Mouse (Mus musculus): ENCODE results near the gene Dao. TPM values are rescaled to one million over a fixed set of nuclear protein-coding genes. Genes with fewer than 3 reads are reported as not detected.
A peak's percentile ranks its signal among the peaks of the same experiment; 100 is the strongest.

Gene Dao
- total RNA-seq, 1 experiment, result 0.18 TPM

DNA sequence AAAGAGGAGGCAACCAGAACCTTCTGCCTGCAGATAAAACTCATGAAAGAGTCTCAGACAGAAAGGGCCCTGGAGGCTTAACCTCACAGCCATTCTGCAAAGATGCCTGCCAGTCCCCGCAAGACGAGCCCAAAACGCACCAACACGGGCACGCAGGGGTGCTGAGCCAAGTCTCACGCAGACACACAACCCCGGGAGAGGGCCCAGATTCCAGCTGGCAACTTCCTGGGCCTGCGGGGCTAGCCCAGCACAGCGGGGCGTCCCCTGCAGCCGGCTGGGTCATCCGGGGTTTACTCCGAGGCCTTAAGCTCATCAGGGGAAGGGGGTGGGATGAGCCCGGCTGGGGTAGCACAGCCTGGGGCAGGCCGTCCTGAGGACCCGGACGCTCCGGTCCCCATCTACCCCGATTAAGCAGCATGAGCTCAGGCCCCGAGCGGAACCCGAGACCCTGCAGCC, 10.4 kb upstream of the Dao start:
- peak overlapping the region; percentile 81 to 97 for H3K4me3 ChIP-seq (ENCODE audit: insufficient read depth in 1 of 2, low read depth in 1 of 2, low read length in 2 of 2, poor library complexity in 1 of 2, severe bottlenecking in 1 of 2)
- peak overlapping the region; percentile 91 for H3K9ac ChIP-seq (ENCODE audit: insufficient read depth, low read depth, low read length, poor library complexity, severe bottlenecking)
- no peak for DNase-seq (ENCODE audit: low read depth, low spot score)
- peak overlapping the region; percentile 41; the same call in 1 of the 2 replicates for H3K27ac ChIP-seq (ENCODE audit: insufficient read depth, low read depth, low read length, poor library complexity, severe bottlenecking)
- H3K36me3 ChIP-seq (ENCODE audit: control insufficient read depth, insufficient read depth, low read length, poor library complexity, severe bottlenecking), result peaks cover 2% of the 10 kb centered on the region; the same call in 1 of the 2 replicates
- TF ChIP-seq HCFC1 (IDR thresholded peaks at IDR 0.05; ENCODE audit: borderline replicate concordance, insufficient read depth, low read length) (no peak), ZNF384 (IDR thresholded peaks at IDR 0.05; ENCODE audit: low read depth, low read length) (no peak), CHD2 (IDR thresholded peaks at IDR 0.05; ENCODE audit: low read depth, low read length) (no peak), ZC3H11A (IDR thresholded peaks at IDR 0.05; ENCODE audit: borderline replicate concordance, low read depth, low read length) (no peak)
- H3K4me1 ChIP-seq (ENCODE audit: control insufficient read depth in 2 of 2, insufficient read depth in 2 of 2, low read length in 2 of 2, poor library complexity in 1 of 2), result peaks cover 5 to 14% of the 10 kb centered on the region in 2 experiments; a peak in 2 of 4 replicates
- no peaks in the 10 kb centered on the region for H3K9me3 ChIP-seq (ENCODE audit: control insufficient read depth, insufficient read depth, low read depth, low read length)
- in situ Hi-C loops (cut with MboI; ENCODE audit: low sequenced_read_pairs in 2 of 2, unreplicated experiment in 2 of 2), result no loop called here

DNA sequence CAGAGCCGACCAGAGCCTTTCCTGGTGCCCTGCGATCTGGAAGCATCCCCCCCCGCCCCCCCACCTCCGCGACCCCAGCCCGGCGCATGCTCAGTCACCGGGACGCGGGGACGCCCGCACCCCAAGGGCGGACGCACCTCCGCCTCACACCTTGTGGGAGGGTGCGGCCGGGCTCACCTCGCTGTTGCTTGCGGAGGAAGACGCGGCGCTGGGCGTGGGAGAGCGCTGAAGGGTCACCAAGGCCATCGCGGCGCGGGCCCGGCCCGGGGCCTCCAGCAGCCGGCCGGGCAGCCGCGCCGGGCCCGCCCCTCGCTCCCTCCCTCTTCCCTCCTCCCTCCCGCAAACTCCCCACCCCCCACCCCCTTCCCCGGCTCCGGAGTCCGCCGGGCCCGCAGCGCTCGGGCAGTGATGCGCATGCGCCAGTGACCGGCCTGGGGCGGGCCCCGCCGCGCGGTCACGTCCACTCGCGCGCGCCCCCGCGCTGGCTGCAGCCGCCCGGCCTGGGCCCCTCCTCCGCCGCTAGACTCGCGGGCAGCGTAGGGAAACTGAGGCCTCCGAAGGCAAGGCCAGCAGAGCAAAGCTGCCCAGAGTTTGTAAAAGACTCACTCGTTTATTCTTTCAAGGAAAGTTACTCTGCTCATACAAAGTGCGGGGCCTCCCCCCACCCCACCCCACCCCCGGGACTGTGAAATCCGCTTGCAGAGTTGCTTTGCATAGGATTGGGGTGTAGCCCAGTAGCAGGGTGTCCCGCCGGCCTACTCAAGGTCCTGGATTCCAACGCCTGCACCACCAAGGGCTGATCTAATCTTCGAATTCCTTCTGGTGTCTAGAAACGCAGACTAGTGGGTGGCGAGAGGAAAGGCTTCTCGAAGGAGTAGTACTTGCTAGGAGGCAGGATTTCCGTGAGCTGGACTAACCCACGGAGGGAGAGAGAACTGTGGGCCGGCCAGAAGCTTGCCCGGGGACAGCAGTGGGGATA, 9.7 kb upstream of the Dao start, which contains the start of gene Ssh1:
Gene Ssh1, minus strand, starts transcription at position 408 of the 979 bp plus-strand sequence.
- H3K27ac ChIP-seq (ENCODE audit: insufficient read depth, low read depth, low read length, poor library complexity, severe bottlenecking), result peak within 1 kb of the TSS; percentile 72; the same call in 1 of the 2 replicates
- H3K4me1 ChIP-seq (ENCODE audit: control insufficient read depth in 2 of 2, insufficient read depth in 2 of 2, low read length in 2 of 2, poor library complexity in 1 of 2), result peaks cover 5 to 14% of the 10 kb centered on the region in 2 experiments; a peak in 2 of 4 replicates
- H3K9me3 ChIP-seq (ENCODE audit: control insufficient read depth, insufficient read depth, low read depth, low read length), result no peaks in the 10 kb centered on the region
- no peak for TF ChIP-seq ZC3H11A (IDR thresholded peaks at IDR 0.05; ENCODE audit: borderline replicate concordance, low read depth, low read length)
- no peak for TF ChIP-seq MAFK (IDR thresholded peaks at IDR 0.05; ENCODE audit: insufficient read depth, low read depth, low read length)
- no peak for TF ChIP-seq ZNF384 (IDR thresholded peaks at IDR 0.05; ENCODE audit: low read depth, low read length)
- peak within 1 kb of the TSS; percentile 91 for H3K9ac ChIP-seq (ENCODE audit: insufficient read depth, low read depth, low read length, poor library complexity, severe bottlenecking)
- in situ Hi-C loops (cut with MboI; ENCODE audit: low sequenced_read_pairs in 2 of 2, unreplicated experiment in 2 of 2), result no loop called here
- H3K36me3 ChIP-seq (ENCODE audit: control insufficient read depth, insufficient read depth, low read length, poor library complexity, severe bottlenecking), result peaks cover 2% of the 10 kb centered on the region; the same call in 1 of the 2 replicates
- DNase-seq (ENCODE audit: low read depth, low spot score), result peak; percentile 68
- H3K4me3 ChIP-seq (ENCODE audit: insufficient read depth in 1 of 2, low read depth in 1 of 2, low read length in 2 of 2, poor library complexity in 1 of 2, severe bottlenecking in 1 of 2), result peak within 1 kb of the TSS; percentile 81 to 97

DNA sequence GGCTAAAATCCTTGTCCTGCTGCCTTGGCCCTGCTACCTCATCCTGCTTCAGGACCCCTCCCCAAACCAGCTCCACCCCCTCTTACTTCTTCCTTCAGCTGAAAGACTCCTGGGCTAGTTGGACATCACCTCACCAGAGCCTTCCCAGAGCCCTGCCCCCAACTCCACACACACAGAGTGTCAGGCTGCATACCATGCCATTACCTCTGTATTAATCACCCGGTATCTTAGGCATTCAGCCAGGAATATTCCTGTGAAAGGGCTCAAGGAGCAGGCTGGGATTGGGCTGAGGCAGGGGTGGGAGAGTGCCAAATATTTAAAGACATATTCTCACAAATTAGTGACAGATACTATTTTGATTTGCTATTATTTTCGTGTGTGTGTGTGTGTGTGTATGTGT, 7.0 kb upstream of the Dao start:
- TF ChIP-seq ZC3H11A (IDR thresholded peaks at IDR 0.05; ENCODE audit: borderline replicate concordance, low read depth, low read length), result no peak
- no peak for TF ChIP-seq ZNF384 (IDR thresholded peaks at IDR 0.05; ENCODE audit: low read depth, low read length)
- no peak for TF ChIP-seq MAFK (IDR thresholded peaks at IDR 0.05; ENCODE audit: insufficient read depth, low read depth, low read length)
- no peak for TF ChIP-seq HCFC1 (IDR thresholded peaks at IDR 0.05; ENCODE audit: borderline replicate concordance, insufficient read depth, low read length)
- TF ChIP-seq CHD2 (IDR thresholded peaks at IDR 0.05; ENCODE audit: low read depth, low read length), result no peak
- no peak for DNase-seq (ENCODE audit: low read depth, low spot score)
- Histone ChIP-seq H3K9ac (ENCODE audit: insufficient read depth, low read depth, low read length, poor library complexity, severe bottlenecking) (no peak overlapping the region), H3K36me3 (ENCODE audit: control insufficient read depth, insufficient read depth, low read length, poor library complexity, severe bottlenecking) (no peaks in the 10 kb centered on the region), H3K4me1 (ENCODE audit: control insufficient read depth in 2 of 2, insufficient read depth in 2 of 2, low read length in 2 of 2, poor library complexity in 1 of 2) (peaks cover 4 to 8% of the 10 kb centered on the region in 2 experiments; a peak in 2 of 4 replicates), H3K9me3 (ENCODE audit: control insufficient read depth, insufficient read depth, low read depth, low read length) (no peaks in the 10 kb centered on the region), H3K27ac (ENCODE audit: insufficient read depth, low read depth, low read length, poor library complexity, severe bottlenecking) (no peak overlapping the region), H3K4me3 (ENCODE audit: insufficient read depth in 1 of 2, low read depth in 1 of 2, low read length in 2 of 2, poor library complexity in 1 of 2, severe bottlenecking in 1 of 2) (no peak overlapping the region)
- in situ Hi-C loops (cut with MboI; ENCODE audit: low sequenced_read_pairs in 2 of 2, unreplicated experiment in 2 of 2), result no loop called here

DNA sequence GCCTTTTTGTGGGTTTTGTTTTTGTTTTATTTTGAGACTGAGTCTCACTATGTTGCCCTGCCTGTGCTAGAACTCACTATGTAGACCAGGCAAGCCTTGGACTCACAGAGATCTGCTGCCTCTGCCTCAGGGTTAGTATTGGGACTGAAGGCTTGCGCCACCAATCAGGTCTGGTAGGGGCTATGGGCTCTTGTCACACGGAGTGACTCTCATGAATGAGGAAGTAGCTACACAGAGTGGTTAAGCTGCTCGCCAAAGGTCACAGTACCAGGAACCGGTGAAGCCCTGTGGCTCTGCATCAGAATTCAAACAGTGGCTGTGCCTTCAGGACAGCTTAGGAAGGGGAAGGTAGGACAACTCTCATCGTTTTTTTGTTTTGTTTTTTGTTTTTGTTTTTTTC, 4.1 kb upstream of the Dao start:
- in situ Hi-C loops (cut with MboI; ENCODE audit: low sequenced_read_pairs in 2 of 2, unreplicated experiment in 2 of 2), result no loop called here

More for the DNA sequence above, 4.1 kb upstream of the Dao start:
- Histone ChIP-seq H3K4me3 (ENCODE audit: insufficient read depth in 1 of 2, low read depth in 1 of 2, low read length in 2 of 2, poor library complexity in 1 of 2, severe bottlenecking in 1 of 2) (no peak overlapping the region), H3K27ac (ENCODE audit: insufficient read depth, low read depth, low read length, poor library complexity, severe bottlenecking) (no peak overlapping the region), H3K4me1 (ENCODE audit: control insufficient read depth in 2 of 2, insufficient read depth in 2 of 2, low read length in 2 of 2, poor library complexity in 1 of 2) (peaks cover 0 to 3% of the 10 kb centered on the region in 2 experiments; a peak in 1 of 4 replicates), H3K36me3 (ENCODE audit: control insufficient read depth, insufficient read depth, low read length, poor library complexity, severe bottlenecking) (no peaks in the 10 kb centered on the region), H3K9ac (ENCODE audit: insufficient read depth, low read depth, low read length, poor library complexity, severe bottlenecking) (no peak overlapping the region), H3K9me3 (ENCODE audit: control insufficient read depth, insufficient read depth, low read depth, low read length) (no peaks in the 10 kb centered on the region)
- DNase-seq (ENCODE audit: low read depth, low spot score), result no peak
- TF ChIP-seq ZNF384 (IDR thresholded peaks at IDR 0.05; ENCODE audit: low read depth, low read length), result no peak
- TF ChIP-seq CHD2 (IDR thresholded peaks at IDR 0.05; ENCODE audit: low read depth, low read length), result no peak
- no peak for TF ChIP-seq HCFC1 (IDR thresholded peaks at IDR 0.05; ENCODE audit: borderline replicate concordance, insufficient read depth, low read length)
- no peak for TF ChIP-seq ZC3H11A (IDR thresholded peaks at IDR 0.05; ENCODE audit: borderline replicate concordance, low read depth, low read length)
- TF ChIP-seq MAFK (IDR thresholded peaks at IDR 0.05; ENCODE audit: insufficient read depth, low read depth, low read length), result no peak
